Mouse (Mus musculus): ENCODE measurements at regions not wholly inside any gene's neighbourhood (a gene's known extent, or its start where the extent isn't known, plus 50 kb on each side); places are given as distances from the start of the nearest gene placed in this dataset.
A peak's percentile ranks its signal among the peaks of the same experiment; 100 is the strongest.

- no peak for ATAC-seq (replicated peaks; ENCODE audit: poor library complexity, severe bottlenecking)
These were observed 52.0 kb upstream of the Snrk start for GRCm38 (mm10) chr9:122064937-122065673.

GRCm38 (mm10) chr9:122055820-122056550, 59.1 kb upstream of the Pomgnt2 start:
- ATAC-seq (replicated peaks; ENCODE audit: poor library complexity, severe bottlenecking): no peak

- ATAC-seq (replicated peaks; ENCODE audit: poor library complexity, severe bottlenecking): no peak
These were observed 54.8 kb upstream of the Pomgnt2 start for GRCm38 (mm10) chr9:122051716-122052115.

GRCm38 (mm10) chr9:122051096-122051495, 54.2 kb upstream of the Pomgnt2 start:
- peak; percentile 56 for ATAC-seq (replicated peaks; ENCODE audit: poor library complexity, severe bottlenecking)

GRCm38 (mm10) chr9:122048999-122049398, 52.1 kb upstream of the Pomgnt2 start:
- ATAC-seq (replicated peaks; ENCODE audit: poor library complexity, severe bottlenecking): peak; percentile 95

GRCm38 (mm10) chr9:122047962-122048625, 51.2 kb upstream of the Pomgnt2 start:
- ATAC-seq (replicated peaks; ENCODE audit: poor library complexity, severe bottlenecking): no peak
